Mouse (Mus musculus) frontal cortex, adult 2 months (tissue): ENCODE measurements around the gene Dll4. TPM values are rescaled to one million over a fixed set of nuclear protein-coding genes. Genes with fewer than 3 reads are reported as not detected.

Source experiments
- DNase-seq, 2 experiments: peaks; one replicate each; pipeline ENCODE4 v3.0.0; 2022; ENCODE audit warnings: low spot score in 1 of 2; ENCODE audit errors: extremely low spot score in 1 of 2
- polyA plus RNA-seq: library from polyadenylated mRNA; depleted of rRNA; stranded (reverse); fragments of >200 nt; gene quantifications from 2 replicates; pipeline ENCODE4 v1.2.3, GENCODE M21; 2012; rRNA removed

Dll4 gene
- polyA plus RNA-seq, 1 experiment: 4.2 TPM

GRCm38 (mm10) chr2:119377826-119378225 lies 52.2 kb downstream of the Dll4 start:
- no peak for DNase-seq

- DNase-seq: no peak
These were observed 53.9 kb downstream of the Dll4 start for GRCm38 (mm10) chr2:119379455-119379854.

Other genes starting within 250 kb of the Dll4 start
- 0.84 and 1.4 TPM in 2 replicates for gene Rad51, start 213.0 kb upstream of the Dll4 start, polyA plus RNA-seq
- gene Rmdn3, start 168.8 kb upstream of the Dll4 start, polyA plus RNA-seq: 56.6 and 59.2 TPM in 2 replicates
- 1.1 and 2.3 TPM in 2 replicates for gene Gchfr, start 158.0 kb upstream of the Dll4 start, polyA plus RNA-seq
- gene Gm14137, start 151.3 kb upstream of the Dll4 start, polyA plus RNA-seq: 0.57 and 0.58 TPM in 2 replicates
- 48.3 and 78.0 TPM in 2 replicates for gene Zfyve19, start 117.2 kb upstream of the Dll4 start, polyA plus RNA-seq
- 35.4 and 40.1 TPM in 2 replicates for gene Dnajc17, start 117.0 kb upstream of the Dll4 start, polyA plus RNA-seq
- not detected in 2 replicates for gene Ppp1r14d, start 95.9 kb upstream of the Dll4 start, polyA plus RNA-seq
- gene Spint1, start 88.4 kb upstream of the Dll4 start, polyA plus RNA-seq: 1.4 and 1.5 TPM in 2 replicates
- 6.2 and 6.5 TPM in 2 replicates for gene Rhov, start 54.5 kb upstream of the Dll4 start, polyA plus RNA-seq
- gene Vps18, start 37.0 kb upstream of the Dll4 start, polyA plus RNA-seq: 28.6 and 28.8 TPM in 2 replicates
- 7.1 and 7.6 TPM in 2 replicates for gene Chac1, start 25.4 kb downstream of the Dll4 start, polyA plus RNA-seq
- gene Ino80, start 151.9 kb downstream of the Dll4 start, polyA plus RNA-seq: 14.4 and 15.4 TPM in 2 replicates
- gene Exd1, start 221.8 kb downstream of the Dll4 start, polyA plus RNA-seq: 0.82 and 1.2 TPM in 2 replicates
- 113 and 117 TPM in 2 replicates for gene Chp1, start 221.9 kb downstream of the Dll4 start, polyA plus RNA-seq